Mouse (Mus musculus): ENCODE measurements at regions not wholly inside any gene's neighbourhood (a gene's known extent, or its start where the extent isn't known, plus 50 kb on each side); places are given as distances from the start of the nearest gene placed in this dataset.

- intact Hi-C loops (cut with DNase I): no loop called here
- DNase-seq: no peak
Measured at GRCm38 (mm10) chr3:115655020-115655419, 59.9 kb downstream of the S1pr1 start.

DNA sequence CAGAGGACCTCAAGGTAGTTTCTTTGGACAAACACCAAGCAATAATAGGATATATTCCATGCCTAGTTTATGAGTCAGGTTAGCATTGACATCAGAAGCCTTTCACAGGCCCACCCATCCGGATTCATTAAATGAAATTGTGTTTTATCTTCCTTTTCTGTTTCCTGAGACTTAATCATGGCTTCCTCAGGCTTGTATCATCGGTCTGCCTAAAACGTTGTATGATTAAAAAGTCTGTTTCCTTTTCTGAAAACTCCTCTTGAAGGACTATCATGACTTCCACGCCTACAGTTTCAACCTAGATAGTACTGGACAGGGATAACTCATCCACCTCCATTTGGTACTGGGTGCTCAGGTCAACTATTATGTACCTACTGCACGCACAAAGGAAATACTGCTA is 62.6 kb downstream of the S1pr1 start:
- intact Hi-C loops (cut with DNase I): no loop called here
- no peak for DNase-seq

GRCm38 (mm10) chr3:115649338-115650117 is 65.3 kb downstream of the S1pr1 start:
- intact Hi-C loops (cut with DNase I): loop anchor here (10.0 kb wide), 3 partner anchors 345 to 1545 kb away; no protein-coding TSS in a partner anchor
- DNase-seq: no peak

- no peak for DNase-seq
- intact Hi-C loops (cut with DNase I): loop anchor here (10.0 kb wide), 3 partner anchors 342 to 1542 kb away; no protein-coding TSS in a partner anchor
Measured at GRCm38 (mm10) chr3:115646993-115647392, 67.9 kb downstream of the S1pr1 start.

GRCm38 (mm10) chr3:115644307-115644706 is 70.6 kb downstream of the S1pr1 start:
- DNase-seq: no peak
- intact Hi-C loops (cut with DNase I): loop anchor here (5.0 to 10.0 kb wide), 4 partner anchors 340 to 1540 kb away; partner anchors contain the start of gene Olfm3

DNA sequence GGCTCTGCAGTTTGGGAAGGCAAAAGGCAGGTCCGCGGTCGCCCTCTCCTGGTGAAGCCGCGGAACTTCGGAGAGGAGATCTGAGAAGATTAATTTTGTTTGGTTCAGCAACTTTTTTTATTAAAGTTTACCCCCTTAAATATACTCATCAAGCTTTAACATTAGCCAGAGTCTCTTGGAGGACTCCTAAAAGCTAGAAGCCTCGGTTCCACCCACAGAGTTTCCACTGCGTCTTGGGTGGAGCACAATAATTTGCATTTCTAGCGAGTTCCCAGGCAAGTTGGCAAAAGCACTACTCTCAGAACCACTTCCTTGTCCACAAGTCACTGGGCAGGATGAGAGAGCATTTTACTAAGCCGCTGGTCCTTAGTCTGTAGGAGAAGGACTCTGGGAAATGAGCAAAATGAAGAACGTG is 72.0 kb downstream of the S1pr1 start:
- peak; percentile 86 for DNase-seq
- intact Hi-C loops (cut with DNase I): loop anchor here (5.0 to 10.0 kb wide), 4 partner anchors 338 to 1538 kb away; partner anchors contain the start of gene Olfm3

DNA sequence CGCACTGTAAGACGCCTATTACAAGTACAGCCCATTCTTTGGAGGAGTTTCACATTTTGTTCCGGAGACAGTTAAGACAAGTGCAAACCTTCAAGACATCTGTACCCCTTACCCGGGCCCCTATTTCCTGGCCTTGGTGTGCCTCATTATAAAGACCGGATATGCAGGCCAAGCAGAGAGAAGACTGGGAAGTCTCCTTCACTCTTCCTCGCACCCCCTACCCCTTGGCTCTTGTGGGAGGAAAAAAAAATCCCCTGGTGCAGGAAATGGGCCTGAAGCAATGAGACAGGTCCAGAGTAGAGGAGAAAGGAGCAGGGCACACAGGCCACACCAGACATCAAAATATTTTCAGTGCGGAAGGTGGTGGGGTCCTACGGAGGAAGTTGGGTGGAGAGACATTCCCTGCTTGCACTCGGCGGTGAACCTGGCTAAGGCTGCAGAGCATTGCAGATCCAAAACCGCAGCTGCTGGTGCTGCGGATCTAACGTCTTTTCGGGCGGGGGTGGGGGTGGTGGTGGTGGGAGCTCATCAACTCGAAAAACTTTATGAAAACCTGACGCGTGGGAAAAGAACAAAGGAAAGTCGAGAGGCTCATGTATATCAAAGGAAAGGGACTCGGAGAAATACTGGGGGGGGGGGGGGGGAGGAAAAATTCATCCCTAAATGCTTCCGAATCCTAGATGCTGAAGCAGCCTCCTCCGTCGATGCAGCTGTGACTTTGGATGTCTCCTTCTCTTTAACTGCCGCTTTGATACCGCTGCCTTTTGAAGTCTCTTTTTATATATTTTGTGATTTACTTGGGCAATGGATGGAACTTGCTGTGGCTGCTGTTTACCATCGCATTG is 72.6 kb downstream of the S1pr1 start:
- peak; percentile 9 for DNase-seq
- intact Hi-C loops (cut with DNase I): loop anchor here (5.0 to 10.0 kb wide), 4 partner anchors 337 to 1537 kb away; partner anchors contain the start of gene Olfm3

DNA sequence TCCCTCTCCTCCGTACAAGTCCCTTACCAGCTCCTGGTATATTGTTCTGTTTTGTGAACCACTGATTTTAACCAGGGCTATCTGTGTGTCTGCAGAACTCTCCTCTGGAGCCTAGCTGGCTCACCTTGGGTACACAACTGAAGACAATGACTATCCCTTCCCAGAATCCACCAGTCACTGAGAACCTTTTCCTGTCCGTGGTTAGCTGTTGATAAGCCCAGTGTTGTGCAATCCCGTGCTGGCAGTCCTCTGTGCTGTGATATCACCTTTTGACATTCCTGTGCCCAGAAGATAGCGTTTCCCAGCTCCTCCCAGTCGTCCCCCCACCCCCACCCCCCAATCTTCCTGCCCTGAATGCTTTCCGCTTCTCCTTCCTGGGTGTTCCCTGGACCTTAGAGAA is 73.5 kb downstream of the S1pr1 start:
- DNase-seq: no peak
- intact Hi-C loops (cut with DNase I): loop anchor here (5.0 to 10.0 kb wide), 4 partner anchors 337 to 1537 kb away; partner anchors contain the start of gene Olfm3

- intact Hi-C loops (cut with DNase I): no loop called here
- peak; percentile 7 for DNase-seq
Measured at GRCm38 (mm10) chr3:115635487-115635886, 79.4 kb downstream of the S1pr1 start.

GRCm38 (mm10) chr3:115635081-115635480 is 79.8 kb downstream of the S1pr1 start:
- DNase-seq: no peak
- intact Hi-C loops (cut with DNase I): no loop called here

DNA sequence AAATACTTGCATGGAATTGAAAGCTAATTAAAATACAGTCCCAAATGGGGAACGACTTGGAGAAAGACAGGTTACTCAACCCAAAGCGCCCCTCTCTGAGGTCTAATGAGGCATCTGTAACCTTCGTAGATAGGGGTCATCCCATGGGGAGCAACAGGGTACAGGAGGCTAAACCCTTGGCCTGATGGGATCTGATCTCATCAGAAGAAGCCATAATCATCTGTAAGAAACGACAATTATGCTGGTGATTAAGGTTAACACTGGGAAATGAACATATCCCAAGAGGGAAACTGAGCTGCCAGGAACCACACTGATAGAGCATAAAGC is 82.5 kb downstream of the S1pr1 start:
- DNase-seq: no peak
- intact Hi-C loops (cut with DNase I): no loop called here

DNA sequence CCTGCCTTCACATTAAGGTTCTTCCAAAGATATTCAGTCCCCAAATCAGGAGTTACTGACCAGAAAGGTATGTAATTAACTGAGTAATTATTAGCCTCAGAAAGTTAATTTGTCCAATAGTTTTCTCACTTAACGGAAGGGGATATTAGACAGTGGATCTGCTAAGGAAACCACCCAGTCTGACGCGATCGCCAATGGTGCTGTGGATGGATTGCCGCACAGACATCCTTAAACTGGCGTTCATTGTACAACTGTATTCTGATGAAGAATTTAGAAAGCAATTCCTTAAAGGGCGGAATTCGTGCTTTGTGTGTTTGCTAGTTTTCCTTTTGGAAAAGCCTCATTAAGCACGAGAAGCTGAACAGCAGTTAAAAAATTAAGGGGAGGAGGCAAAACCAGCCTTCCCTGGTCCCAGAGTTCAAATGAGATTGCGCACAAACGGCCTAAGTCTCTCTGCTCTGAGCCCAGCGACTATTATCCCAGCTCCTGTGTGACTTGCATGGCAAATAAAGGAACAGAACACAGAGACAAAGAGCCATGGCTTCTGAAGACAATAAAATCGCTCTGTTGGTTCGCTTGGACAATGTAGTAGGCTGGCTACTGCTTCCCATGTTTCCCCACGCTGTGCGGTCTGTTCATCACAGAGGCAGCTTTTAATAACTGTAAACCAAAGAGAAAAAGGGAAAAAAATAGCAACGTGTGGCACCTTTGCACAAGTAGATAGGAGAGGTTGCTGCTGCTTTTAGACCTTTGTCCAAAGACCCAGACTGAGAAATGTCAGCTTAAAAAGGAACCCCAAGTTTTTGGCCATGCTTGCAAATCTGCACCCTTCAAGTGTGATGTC is 83.1 kb downstream of the S1pr1 start:
- intact Hi-C loops (cut with DNase I): no loop called here
- peak; percentile 20 for DNase-seq

GRCm38 (mm10) chr3:115622920-115623319 is 92.0 kb downstream of the S1pr1 start:
- intact Hi-C loops (cut with DNase I): no loop called here
- DNase-seq: no peak

- no peak for DNase-seq
- intact Hi-C loops (cut with DNase I): no loop called here
Measured at GRCm38 (mm10) chr3:115622300-115622699, 92.6 kb downstream of the S1pr1 start.

DNA sequence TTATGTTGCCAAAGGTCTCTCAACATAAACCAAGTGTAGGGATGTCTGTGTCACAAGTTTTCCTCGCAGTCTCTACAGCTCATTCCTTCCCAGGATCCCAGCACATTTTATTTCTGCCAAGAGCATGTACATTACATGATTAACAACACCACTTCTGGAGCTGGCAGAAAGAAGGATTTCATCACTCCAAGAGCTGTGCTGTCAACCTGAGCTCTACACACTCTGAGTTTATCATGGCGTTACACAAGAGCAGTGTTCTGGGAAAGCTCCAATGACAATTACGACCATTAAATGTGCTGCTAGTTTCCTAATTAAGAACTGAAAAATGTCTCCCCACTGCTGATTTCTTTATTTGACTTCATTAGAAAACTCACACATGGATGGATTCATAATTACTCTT is 94.9 kb downstream of the S1pr1 start:
- intact Hi-C loops (cut with DNase I): no loop called here

GRCm38 (mm10) chr3:115615994-115616598 is 98.8 kb downstream of the S1pr1 start:
- DNase-seq: peak; percentile 53
- intact Hi-C loops (cut with DNase I): no loop called here

More for the DNA sequence above, 94.9 kb downstream of the S1pr1 start:
- no peak for DNase-seq

GRCm38 (mm10) chr3:115612859-115613258 is 102.0 kb downstream of the S1pr1 start:
- DNase-seq: peak; percentile 5
- intact Hi-C loops (cut with DNase I): no loop called here

DNA sequence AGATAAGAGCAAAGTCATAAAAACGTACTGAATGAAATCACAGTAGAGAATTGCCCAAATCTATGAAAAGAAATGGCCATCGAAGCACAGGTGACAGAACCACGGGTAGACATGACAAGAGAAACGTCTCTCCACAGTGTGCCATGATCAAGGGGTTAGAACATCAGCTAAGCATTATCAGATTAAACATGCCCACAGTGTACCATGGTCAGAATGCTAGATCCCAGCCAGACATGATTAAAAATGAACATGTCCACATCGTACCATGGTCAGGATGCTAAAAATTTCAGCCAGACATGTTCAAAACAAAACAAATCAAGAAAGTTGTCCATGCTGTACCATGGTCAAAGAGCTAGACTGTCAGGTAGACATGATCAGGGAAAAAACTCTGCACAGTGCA is 106.8 kb downstream of the S1pr1 start:
- no peak for DNase-seq
- intact Hi-C loops (cut with DNase I): no loop called here

GRCm38 (mm10) chr3:115604734-115605279 is 110.1 kb downstream of the S1pr1 start:
- intact Hi-C loops (cut with DNase I): no loop called here
- DNase-seq: no peak

DNA sequence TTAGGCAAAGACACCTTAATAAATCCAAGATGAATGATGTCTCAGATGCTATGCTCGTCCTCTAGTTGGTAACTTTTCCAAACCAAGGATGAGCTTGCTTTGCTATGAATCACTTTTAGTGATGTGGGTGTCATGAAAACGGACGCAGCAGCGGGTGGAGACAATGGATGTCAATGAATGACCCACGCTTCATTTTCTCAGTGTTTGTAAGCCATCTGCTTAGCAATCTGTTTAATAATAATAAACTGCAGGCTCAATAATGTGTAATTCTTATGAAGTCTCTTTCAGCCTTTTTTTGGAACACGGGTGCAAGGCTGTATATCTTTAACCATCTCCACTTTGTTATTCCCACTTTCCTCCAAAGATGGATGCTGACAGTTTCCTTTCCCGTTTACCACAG is 110.6 kb downstream of the S1pr1 start:
- no peak for DNase-seq
- intact Hi-C loops (cut with DNase I): no loop called here
